Mouse (Mus musculus) liver, embryonic 14.5 days (tissue): Measurements from ENCODE around the gene Scp2. TPM values are rescaled to one million over a fixed set of nuclear protein-coding genes. Genes with fewer than 3 reads are reported as not detected.
"Not testable (repeated sequence)": the region's sequence is repeated elsewhere in the genome, so short reads cannot be mapped to it uniquely, and the experiment has no call there.

ENCODE experiments used
- ATAC-seq: fragments of 200-750 bp; cut with Nextera tagmentation; 2 replicates; pipeline ENCODE4 v1.8.0; 2017; ENCODE audit warnings: moderate number of reproducible peaks, mild to moderate bottlenecking, moderate library complexity; ENCODE audit not compliant: insufficient read depth
- DNase-seq, 3 experiments: peaks; one replicate each; pipeline ENCODE4 v3.0.0-alpha.2; 2012 to 2013; ENCODE audit warnings: low read depth in 3 of 3, low spot score in 3 of 3
- H3K27ac ChIP-seq: fragments of 300-500 bp; sonication (generic); 2 replicates; pipeline ENCODE4 v1.5.1; 2014; ENCODE audit warnings: moderate library complexity, mild to moderate bottlenecking, control low read depth, inconsistent platforms
- H3K27me3 ChIP-seq: fragments of 300-500 bp; sonication (generic); 2 replicates; pipeline ENCODE4 v1.6.1; 2014; ENCODE audit warnings: mild to moderate bottlenecking, low read length, moderate library complexity; ENCODE audit not compliant: control insufficient read depth, insufficient read depth
- H3K36me3 ChIP-seq: fragments of 300-500 bp; sonication (generic); replicated peaks from 2 replicates; pipeline ENCODE4 v1.6.1; 2014; ENCODE audit warnings: low read depth; ENCODE audit not compliant: control insufficient read depth, insufficient read depth
- H3K4me1 ChIP-seq, 2 experiments: fragments of 200-500 bp in 1 of 2; fragments of 300-500 bp in 1 of 2; sonication (generic) in 1 of 2; replicated peaks; 2 replicates each; pipeline ENCODE4 v1.6.1; 2012 to 2014; ENCODE audit warnings: antibody characterized with exemption in 1 of 2, inconsistent platforms in 1 of 2, low read length in 1 of 2; ENCODE audit not compliant: control insufficient read depth in 2 of 2, insufficient read depth in 2 of 2
- H3K4me2 ChIP-seq: fragments of 300-500 bp; sonication (generic); 2 replicates; pipeline ENCODE4 v1.6.1; 2014; ENCODE audit warnings: low read depth, mild to moderate bottlenecking, control low read depth, moderate library complexity
- H3K4me3 ChIP-seq, 2 experiments: fragments of 200-500 bp in 1 of 2; fragments of 300-500 bp in 1 of 2; sonication (generic) in 1 of 2; 2 replicates each; pipeline ENCODE4 v1.5.1; 2012 to 2014; ENCODE audit warnings: low read depth in 2 of 2, low read length in 2 of 2, mild to moderate bottlenecking in 2 of 2, control low read depth in 1 of 2, inconsistent platforms in 1 of 2, moderate library complexity in 1 of 2; ENCODE audit not compliant: insufficient read depth in 1 of 2
- H3K9ac ChIP-seq: fragments of 300-500 bp; sonication (generic); replicated peaks from 2 replicates; pipeline ENCODE4 v1.6.1; 2014; ENCODE audit warnings: mild to moderate bottlenecking, control low read depth, moderate library complexity
- H3K9me3 ChIP-seq: fragments of 300-500 bp; sonication (generic); 2 replicates; pipeline ENCODE4 v1.6.1; 2016; ENCODE audit warnings: low read length, mixed read lengths; ENCODE audit not compliant: control insufficient read depth
- CTCF ChIP-seq: IDR thresholded peaks from 2 replicates; pipeline ENCODE4 v1.5.1; 2016; ENCODE audit warnings: antibody characterized with exemption, low read depth, control low read depth
- EP300 ChIP-seq: IDR thresholded peaks from 2 replicates; pipeline ENCODE4 v1.6.1; 2016; ENCODE audit warnings: antibody characterized with exemption, low read depth
- WGBS: fragments of 180-500 bp; shearing (Covaris S2); extraction: QIAGEN DNeasy Blood & Tissue Kit; methylation state at CpG from one replicate; pipeline ENCODE4 v1.1.7; 2014; ENCODE audit not compliant: insufficient replicate concordance; 5-methylcytosine and 5-hydroxymethylcytosine counted together
- polyA plus RNA-seq, 2 experiments: library from polyadenylated mRNA; depleted of rRNA in 1 of 2; stranded (reverse) in 1 of 2; unstranded in 1 of 2; fragments of >200 nt; fragmentation: Nextera tagmentation in 1 of 2; extraction: Ambion mirVana in 1 of 2; gene quantifications; 2 replicates each; pipeline versions ENCODE4 v1.2.1 to v1.2.3; 2012 to 2014

The Scp2 gene
- polyA plus RNA-seq, 2 experiments = 195 to 311 TPM

DNA sequence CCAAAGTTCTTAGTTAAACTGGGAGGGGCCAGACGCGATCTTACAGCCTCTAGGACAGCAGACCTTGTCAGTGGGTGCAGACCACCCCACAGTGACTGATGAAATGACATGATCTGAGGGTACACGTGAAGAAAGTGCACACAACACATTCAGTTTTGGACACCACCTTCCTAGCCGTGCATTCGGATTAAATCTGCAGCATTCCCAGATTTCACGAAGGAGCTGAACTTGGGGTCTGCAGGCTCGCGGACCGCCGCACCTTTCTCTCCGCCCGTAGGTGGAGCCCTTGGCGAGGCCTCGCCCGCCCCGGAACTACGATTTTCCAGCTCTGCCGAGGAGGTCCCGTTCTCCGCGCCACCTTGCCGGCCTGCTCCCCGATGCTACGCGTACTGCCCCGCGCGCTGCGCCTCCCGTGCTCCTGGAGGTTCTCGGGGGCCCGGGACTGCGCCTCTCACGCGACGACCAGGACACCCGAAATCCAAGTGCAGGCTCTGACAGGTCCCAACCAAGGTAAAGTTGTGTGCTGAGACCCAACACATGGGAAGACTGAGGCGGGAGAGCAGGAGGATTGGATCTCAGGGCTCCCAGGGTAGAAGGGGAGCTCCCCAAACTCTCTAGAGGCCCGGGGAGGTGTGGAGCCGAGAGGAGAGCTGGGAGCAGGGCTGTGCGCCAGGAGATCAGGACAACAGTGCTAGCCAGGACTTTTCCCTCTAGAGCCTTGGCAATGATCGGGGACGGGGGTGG lies 20.5 kb upstream of the Scp2 start, which contains the start of gene Echdc2:
Gene Echdc2 (plus strand): TSS at position 286 of the 744 bp plus-strand sequence.
- Histone ChIP-seq H3K27me3 (peaks cover 8% of the 10 kb centered on the region), H3K4me2 (peak within 1 kb of the TSS; percentile 68), H3K9ac (peak within 1 kb of the TSS; percentile 38), H3K9me3 (no peaks in the 10 kb centered on the region), H3K27ac (no peak within 1 kb of the TSS), H3K4me3 (peak within 1 kb of the TSS; percentile 48 to 55), H3K4me1 (no peaks in the 10 kb centered on the region), H3K36me3 (no peaks in the 10 kb centered on the region)
- 2% methylated on average over 43 of the region's 43 CpGs for WGBS
- TF ChIP-seq EP300 (no peak), CTCF (peak; percentile 41; the same call in 1 of the 2 replicates)
- DNase-seq (no peak), ATAC-seq (no peak)

DNA sequence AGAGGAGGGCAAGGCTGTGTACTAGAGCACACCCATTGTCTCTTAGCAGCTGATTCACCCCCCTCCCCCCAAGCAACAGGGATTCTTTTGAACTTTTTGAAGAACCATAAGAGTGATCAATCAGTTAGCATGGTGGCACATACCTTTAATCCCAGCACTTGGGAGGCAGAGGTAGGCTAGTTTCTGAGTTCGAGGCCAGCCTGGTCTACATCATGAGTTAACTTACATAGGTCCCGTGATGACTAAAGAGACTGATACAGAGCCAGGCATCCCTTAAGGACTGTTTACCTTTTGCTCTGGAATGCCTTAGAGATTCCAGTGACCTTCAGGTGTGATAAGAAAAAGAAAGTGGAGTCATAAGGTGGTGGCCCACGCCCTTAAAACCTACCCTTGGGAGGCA lies 18.5 kb upstream of the Scp2 start:
- Histone ChIP-seq H3K4me1 (no peaks in the 10 kb centered on the region), H3K9ac (no peak overlapping the region), H3K4me2 (no peak overlapping the region), H3K27me3 (peaks cover 8% of the 10 kb centered on the region), H3K4me3 (no peak overlapping the region), H3K36me3 (no peaks in the 10 kb centered on the region), H3K9me3 (no peaks in the 10 kb centered on the region), H3K27ac (no peak overlapping the region)
- ATAC-seq = no peak
- no peak for TF ChIP-seq EP300
- DNase-seq = no peak
- WGBS = 49% methylated on average over 3 of the region's 3 CpGs

DNA sequence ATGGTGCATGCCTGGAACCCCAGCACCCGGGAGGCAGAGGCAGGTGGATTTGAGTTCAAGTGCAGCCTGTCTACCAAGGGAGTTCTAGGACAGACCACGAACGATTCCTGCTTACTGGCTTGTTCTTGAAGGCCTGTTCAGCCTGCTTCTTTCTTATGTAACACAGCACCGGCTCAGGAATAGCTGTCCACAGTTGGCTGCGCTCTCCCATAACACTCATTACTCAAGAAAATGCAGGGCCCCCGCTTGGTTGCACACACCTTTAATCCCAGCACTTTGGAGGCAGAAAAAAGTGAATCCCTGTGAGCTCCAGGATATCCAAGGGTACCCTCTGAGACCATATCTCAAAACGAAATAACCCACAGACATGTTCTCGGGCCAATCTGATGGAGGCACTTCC lies 17.1 kb upstream of the Scp2 start:
- Histone ChIP-seq H3K4me1 (no peaks in the 10 kb centered on the region), H3K4me2 (no peak overlapping the region), H3K9me3 (no peaks in the 10 kb centered on the region), H3K27ac (no peak overlapping the region), H3K9ac (no peak overlapping the region), H3K27me3 (peaks cover 8% of the 10 kb centered on the region), H3K4me3 (no peak overlapping the region), H3K36me3 (no peaks in the 10 kb centered on the region)
- ATAC-seq (no peak), DNase-seq (no peak)
- WGBS = 73% methylated on average over 8 of the region's 8 CpGs
- TF ChIP-seq CTCF (no peak), EP300 (no peak)

DNA sequence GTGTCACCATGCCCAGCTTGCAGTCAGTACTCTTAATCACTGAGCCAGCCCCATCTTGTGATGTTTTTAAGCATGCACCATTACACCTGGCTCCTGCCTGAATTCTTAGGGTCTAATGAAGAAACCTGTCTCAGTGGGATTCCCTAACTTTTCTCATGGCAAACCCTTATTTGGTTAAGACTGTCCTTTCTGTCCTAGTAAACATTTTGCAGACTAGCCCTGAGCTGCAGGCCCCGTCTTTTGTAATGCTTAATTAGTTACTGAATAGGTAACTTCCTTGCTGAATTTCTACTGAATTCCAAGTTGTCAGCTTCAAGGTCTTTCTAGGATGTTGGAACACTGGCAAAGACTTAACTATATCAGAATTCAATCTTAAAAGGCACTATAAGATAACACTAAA lies 10.3 kb upstream of the Scp2 start:
- 72% methylated on average over 1 of the region's 1 CpGs for WGBS
- not testable (repeated sequence) for H3K9ac ChIP-seq, H3K9me3 ChIP-seq, H3K4me2 ChIP-seq, H3K36me3 ChIP-seq, H3K4me3 ChIP-seq, H3K27ac ChIP-seq, H3K4me1 ChIP-seq, H3K27me3 ChIP-seq, ATAC-seq, DNase-seq

DNA sequence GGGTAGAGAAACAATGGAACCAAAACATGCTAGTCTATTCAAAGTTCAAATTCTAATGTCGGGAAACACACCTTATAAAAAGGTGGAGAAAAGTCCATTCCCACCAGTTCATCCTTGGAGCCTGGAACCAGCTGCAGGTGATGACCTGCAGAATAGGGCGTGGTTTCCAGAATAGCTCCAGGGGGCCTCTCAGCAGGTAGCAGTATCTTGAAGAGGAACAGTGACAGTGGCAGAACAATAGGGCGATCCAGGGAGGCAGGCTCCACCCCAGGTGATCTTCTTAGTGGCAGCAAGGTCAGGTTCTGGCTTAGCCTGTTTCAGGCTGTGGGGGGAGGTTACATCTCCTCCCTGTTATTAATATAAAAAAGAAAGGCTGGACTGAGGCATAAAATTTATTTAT lies 756 bp upstream of the Scp2 start:
- H3K9me3 ChIP-seq, H3K4me3 ChIP-seq, H3K9ac ChIP-seq, H3K27me3 ChIP-seq, H3K4me2 ChIP-seq, DNase-seq, H3K27ac ChIP-seq, H3K36me3 ChIP-seq, H3K4me1 ChIP-seq, ATAC-seq: not testable (repeated sequence)
- 46% methylated on average over 3 of the region's 3 CpGs for WGBS
